Mouse (Mus musculus): ENCODE results near the gene Haus5. TPM values are rescaled to one million over a fixed set of nuclear protein-coding genes. Genes with fewer than 3 reads are reported as not detected.

The Haus5 gene
- 35.7 and 41.2 TPM in 2 replicates for polyA plus RNA-seq (2012; rRNA removed)

DNA sequence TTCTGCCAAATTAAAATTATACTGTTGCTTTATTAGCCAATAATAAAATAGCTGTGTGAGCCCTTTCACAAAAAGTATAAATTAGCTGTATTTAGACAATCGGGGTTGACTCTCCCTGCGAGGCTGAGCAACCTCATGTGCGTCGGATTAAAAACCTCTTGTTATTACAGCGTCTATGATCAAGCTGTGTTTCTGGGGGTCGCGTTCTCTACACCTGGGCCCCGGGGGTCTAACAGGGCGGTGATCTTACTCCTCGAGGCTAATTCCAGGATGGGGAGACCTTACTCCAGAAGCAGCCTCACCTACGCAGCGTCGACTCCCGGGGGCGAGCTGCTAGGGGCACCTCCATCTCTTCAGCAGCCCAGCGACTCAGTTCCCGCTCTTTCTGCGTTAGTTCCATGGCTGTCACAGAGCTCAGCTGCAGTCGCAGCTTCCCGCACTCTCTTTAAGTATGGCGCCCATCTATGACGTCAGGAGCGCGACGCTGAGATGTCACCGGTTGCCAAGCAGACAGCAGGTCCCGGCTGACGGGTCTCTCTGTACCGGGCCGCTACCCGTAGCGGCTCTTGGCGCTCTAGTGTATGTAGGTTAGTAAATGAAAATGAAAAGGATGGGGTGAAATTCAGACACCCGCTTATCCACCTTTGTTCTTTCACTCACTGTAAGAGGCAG, at the start of gene Haus5:
Gene Haus5, minus strand, starts transcription at position 466 of the 672 bp plus-strand sequence.

GRCm38 (mm10) chr7:30711942-30712341, 47.1 kb upstream of the Haus5 start, which contains the start of gene Atp4a:
Atp4a (plus strand) TSS chr7:30712209.

GRCm38 (mm10) chr7:30698589-30698988, 33.8 kb upstream of the Haus5 start, which contains the start of gene 2200002J24Rik:
2200002J24Rik (plus strand) TSS chr7:30698926.

DNA sequence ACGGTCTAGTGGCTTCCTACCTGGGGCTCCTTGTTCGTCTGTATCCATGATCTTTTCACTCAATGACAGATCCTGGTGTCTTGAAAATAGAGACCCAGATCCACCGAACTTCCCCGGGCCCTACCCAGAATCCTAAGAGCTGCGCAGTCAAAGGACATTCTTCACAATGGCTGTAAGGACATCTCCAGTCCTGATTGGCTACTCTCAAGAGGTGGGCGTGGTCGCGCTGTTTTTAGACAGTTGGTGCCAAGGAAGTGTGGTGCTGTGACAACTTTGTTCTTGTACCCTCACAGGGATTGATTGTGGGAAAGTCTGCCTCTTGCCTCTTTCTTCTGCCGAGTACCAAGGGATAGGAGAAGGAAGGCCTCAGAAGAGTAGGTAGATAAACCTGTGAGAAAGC, 6.7 kb upstream of the Haus5 start, which contains the start of gene Pmis2:
Gene Pmis2, minus strand, starts transcription at position 126 of the 400 bp plus-strand sequence.

DNA sequence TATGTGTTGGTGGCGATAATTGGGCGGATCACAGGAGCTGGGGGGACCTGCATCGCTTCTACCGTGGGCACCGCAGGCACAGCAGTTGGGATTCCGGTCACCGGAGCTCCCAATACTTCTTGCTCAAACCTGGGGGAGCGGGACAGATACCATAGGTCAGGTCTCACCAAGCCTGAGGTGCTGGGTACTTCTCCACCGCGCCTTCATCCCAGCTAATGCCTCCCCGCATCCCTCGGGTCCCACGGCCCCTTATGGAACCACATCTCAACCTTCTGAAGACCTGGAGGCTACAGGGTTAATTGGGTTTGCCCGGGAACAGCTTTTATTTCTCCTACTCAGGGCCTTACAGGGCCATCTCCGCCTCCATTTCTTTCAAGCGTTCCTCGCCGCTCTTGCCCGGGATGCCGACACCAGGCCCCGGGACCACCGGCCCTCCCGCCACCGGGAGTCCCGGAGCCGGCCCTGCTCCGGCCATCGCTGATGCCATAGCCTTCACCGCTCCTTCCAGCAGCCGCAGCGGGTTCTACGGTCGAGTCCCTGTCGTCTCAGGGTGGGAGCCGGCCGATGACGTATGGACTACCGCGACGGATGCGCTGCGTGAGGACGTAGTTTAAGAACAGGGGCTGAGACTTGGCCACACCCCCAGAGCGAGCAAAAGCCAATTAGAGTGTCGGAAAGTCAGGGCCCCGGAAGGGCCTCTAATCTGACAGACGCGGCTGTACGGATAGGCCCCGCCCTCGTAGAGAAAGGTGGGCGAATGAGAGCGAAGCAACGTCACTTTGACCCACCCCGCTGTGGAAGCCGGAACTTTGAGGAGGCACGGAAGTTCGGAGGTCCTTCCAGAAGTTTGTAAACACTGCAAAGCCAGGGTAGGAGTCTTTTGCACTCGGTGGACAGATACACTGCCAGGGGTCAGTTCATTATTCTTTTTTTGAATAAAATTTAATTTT, 14.9 kb downstream of the Haus5 start, which contains the start of gene Rbm42:
Gene Rbm42, minus strand, starts transcription at position 727 of the 950 bp plus-strand sequence.

DNA sequence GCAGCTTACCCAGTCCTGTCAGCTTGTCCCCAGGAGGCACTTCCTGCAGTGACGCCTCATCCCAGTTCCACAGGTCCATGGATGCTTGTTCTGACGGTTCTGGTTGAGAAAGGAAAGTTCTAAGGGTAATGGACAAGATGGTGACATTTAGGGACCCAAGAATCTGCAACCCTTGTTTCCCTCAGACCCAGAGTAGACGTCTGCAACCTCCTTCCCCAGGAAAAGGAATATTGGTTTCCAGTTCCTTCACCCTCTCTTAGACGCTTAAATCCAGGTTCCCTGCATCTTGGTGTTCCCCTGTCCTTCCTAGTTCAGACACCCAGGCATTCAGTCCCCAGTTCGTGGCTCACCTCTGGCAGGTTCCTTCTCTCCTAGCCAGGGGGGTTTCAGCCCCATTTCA, 29.0 kb downstream of the Haus5 start, which contains the start of gene Etv2:
Gene Etv2, minus strand, starts transcription at position 101 of the 400 bp plus-strand sequence.

DNA sequence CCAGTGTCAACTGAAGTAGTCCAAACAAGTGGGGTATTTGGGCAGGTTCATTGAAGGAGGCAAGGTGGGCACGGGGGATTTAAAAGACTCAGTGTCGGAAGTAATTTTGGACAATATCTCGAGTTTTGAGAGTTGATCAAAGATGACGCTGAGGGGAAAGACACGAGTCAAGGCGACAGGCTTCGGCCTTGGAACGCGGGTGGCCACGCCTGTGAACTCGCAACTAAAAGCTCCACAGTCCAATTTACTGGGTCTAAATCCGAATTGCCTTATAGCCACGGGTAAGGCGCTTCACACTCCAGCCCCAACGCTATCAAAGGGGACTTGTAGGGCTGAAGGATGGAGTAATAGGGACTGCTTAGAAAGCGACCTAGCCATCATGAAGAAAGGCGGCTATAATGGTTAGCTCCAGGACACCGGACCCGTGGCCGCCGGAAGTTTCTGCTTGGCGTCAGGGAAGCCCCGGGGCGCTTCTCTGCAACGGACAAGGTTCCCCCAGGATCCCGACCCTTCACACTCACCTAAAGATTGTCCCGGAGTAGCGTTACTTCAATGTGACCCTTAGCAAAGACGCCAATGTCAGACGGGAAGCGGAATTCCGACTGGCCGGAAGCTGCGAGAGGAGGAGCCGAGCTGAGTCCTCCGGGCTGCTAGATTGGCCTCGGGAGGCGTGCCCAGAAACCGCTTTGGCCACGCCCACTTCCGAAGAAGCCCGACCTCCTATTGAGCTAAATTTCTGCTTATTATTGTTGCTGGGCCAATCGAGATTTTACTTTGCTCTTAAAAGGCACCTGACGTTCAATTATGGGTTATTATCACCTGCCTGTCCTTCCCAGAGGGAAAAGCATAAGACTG, 39.0 kb downstream of the Haus5 start, which contains the start of gene Cox6b1:
Gene Cox6b1, minus strand, starts transcription at position 622 of the 855 bp plus-strand sequence.

GRCm38 (mm10) chr7:30612654-30613402, 52.0 kb downstream of the Haus5 start, which contains the start of gene Upk1a:
Upk1a (minus strand) TSS chr7:30612847.

Other genes starting within 250 kb of the Haus5 start
- gene Hcst, start 245.1 kb downstream of the Haus5 start, polyA plus RNA-seq (2012; rRNA removed): 0.79 and 0.81 TPM in 2 replicates
- gene Nfkbid, start 243.3 kb downstream of the Haus5 start, polyA plus RNA-seq (2012; rRNA removed): 2.7 TPM in 2 replicates
- gene Aplp1, start 219.5 kb downstream of the Haus5 start, polyA plus RNA-seq (2012; rRNA removed): 419 and 440 TPM in 2 replicates
- 1.2 and 1.9 TPM in 2 replicates for gene Kirrel2, start 207.3 kb downstream of the Haus5 start, polyA plus RNA-seq (2012; rRNA removed)
- gene Nphs1, start 206.7 kb downstream of the Haus5 start, polyA plus RNA-seq (2012; rRNA removed): 1.2 and 2.2 TPM in 2 replicates
- gene Prodh2, start 171.4 kb downstream of the Haus5 start, polyA plus RNA-seq (2012; rRNA removed): not detected in 2 replicates
- 224 and 228 TPM in 2 replicates for gene Arhgap33, start 129.9 kb downstream of the Haus5 start, polyA plus RNA-seq (2012; rRNA removed)
- 7.7 and 8.1 TPM in 2 replicates for gene Hspb6, start 112.8 kb downstream of the Haus5 start, polyA plus RNA-seq (2012; rRNA removed)
- gene Proser3, start 112.7 kb downstream of the Haus5 start, polyA plus RNA-seq (2012; rRNA removed): 24.6 and 24.9 TPM in 2 replicates
- gene Lin37, start 105.2 kb downstream of the Haus5 start, polyA plus RNA-seq (2012; rRNA removed): 51.4 and 53.4 TPM in 2 replicates
- gene U2af1l4, start 101.7 kb downstream of the Haus5 start, polyA plus RNA-seq (2012; rRNA removed): 90.6 and 105 TPM in 2 replicates
- gene Gm49396, start 101.7 kb downstream of the Haus5 start, polyA plus RNA-seq (2012; rRNA removed): 6.8 and 8.1 TPM in 2 replicates
- gene Psenen, start 101.4 kb downstream of the Haus5 start, polyA plus RNA-seq (2012; rRNA removed): 130 and 143 TPM in 2 replicates
- 7.5 and 8.5 TPM in 2 replicates for gene Igflr1, start 99.6 kb downstream of the Haus5 start, polyA plus RNA-seq (2012; rRNA removed)
- gene Kmt2b, start 76.3 kb downstream of the Haus5 start, polyA plus RNA-seq (2012; rRNA removed): 69.9 and 74.4 TPM in 2 replicates
- gene Zbtb32, start 66.1 kb downstream of the Haus5 start, polyA plus RNA-seq (2012; rRNA removed): 0.18 and 0.21 TPM in 2 replicates
- 2.3 and 2.6 TPM in 2 replicates for gene Upk1a, start 52.1 kb downstream of the Haus5 start, polyA plus RNA-seq (2012; rRNA removed)
- 788 and 848 TPM in 2 replicates for gene Cox6b1, start 38.8 kb downstream of the Haus5 start, polyA plus RNA-seq (2012; rRNA removed)
- not detected in 2 replicates for gene Etv2, start 29.1 kb downstream of the Haus5 start, polyA plus RNA-seq (2012; rRNA removed)
- gene Rbm42, start 14.7 kb downstream of the Haus5 start, polyA plus RNA-seq (2012; rRNA removed): 91.4 and 95.2 TPM in 2 replicates
- not detected in 2 replicates for gene Pmis2, start 6.6 kb upstream of the Haus5 start, polyA plus RNA-seq (2012; rRNA removed)
- gene 2200002J24Rik, start 33.9 kb upstream of the Haus5 start, polyA plus RNA-seq (2012; rRNA removed): not detected in 2 replicates
- 1.4 and 1.6 TPM in 2 replicates for gene Atp4a, start 47.2 kb upstream of the Haus5 start, polyA plus RNA-seq (2012; rRNA removed)
- 182 and 186 TPM in 2 replicates for gene Tmem147, start 64.5 kb upstream of the Haus5 start, polyA plus RNA-seq (2012; rRNA removed)
- 0.09 and 0.11 TPM in 2 replicates for gene Gapdhs, start 78.7 kb upstream of the Haus5 start, polyA plus RNA-seq (2012; rRNA removed)
- gene Sbsn, start 86.5 kb upstream of the Haus5 start, polyA plus RNA-seq (2012; rRNA removed): 5.6 and 7.5 TPM in 2 replicates
- gene Dmkn, start 98.8 kb upstream of the Haus5 start, polyA plus RNA-seq (2012; rRNA removed): 0.93 and 11.3 TPM in 2 replicates
- gene Krtdap, start 122.9 kb upstream of the Haus5 start, polyA plus RNA-seq (2012; rRNA removed): 0.44 and 18.8 TPM in 2 replicates
- gene Ffar2, start 158.8 kb upstream of the Haus5 start, polyA plus RNA-seq (2012; rRNA removed): 0.10 and 0.16 TPM in 2 replicates
- 0.06 TPM in 1 of 2 replicates, not detected in the other for gene Ffar3, start 191.2 kb upstream of the Haus5 start, polyA plus RNA-seq (2012; rRNA removed)
- gene Ffar1, start 196.6 kb upstream of the Haus5 start, polyA plus RNA-seq (2012; rRNA removed): not detected in 2 replicates
- 0.11 and 0.20 TPM in 2 replicates for gene Cd22, start 215.3 kb upstream of the Haus5 start, polyA plus RNA-seq (2012; rRNA removed)
- gene Mag, start 249.9 kb upstream of the Haus5 start, polyA plus RNA-seq (2012; rRNA removed): 1.3 and 1.9 TPM in 2 replicates